Mouse (Mus musculus) brain, embryonic 14.5 days (tissue): ENCODE results near the gene Cryba4.

Experiments
- CTCF ChIP-seq: fragments of 200-500 bp; IDR thresholded peaks from 2 replicates; pipeline ENCODE4 v1.5.1; 2012; ENCODE audit warnings: inconsistent platforms, mild to moderate bottlenecking, moderate library complexity, borderline replicate concordance; ENCODE audit not compliant: insufficient read depth, insufficient read length; ENCODE audit errors: extremely low read depth
- POLR2A ChIP-seq: fragments of 200-500 bp; IDR thresholded peaks from 2 replicates; pipeline ENCODE4 v1.6.1; 2012; ENCODE audit warnings: mild to moderate bottlenecking, inconsistent platforms, borderline replicate concordance; ENCODE audit not compliant: poor library complexity, insufficient read depth, insufficient read length, severe bottlenecking; ENCODE audit errors: extremely low read depth

DNA sequence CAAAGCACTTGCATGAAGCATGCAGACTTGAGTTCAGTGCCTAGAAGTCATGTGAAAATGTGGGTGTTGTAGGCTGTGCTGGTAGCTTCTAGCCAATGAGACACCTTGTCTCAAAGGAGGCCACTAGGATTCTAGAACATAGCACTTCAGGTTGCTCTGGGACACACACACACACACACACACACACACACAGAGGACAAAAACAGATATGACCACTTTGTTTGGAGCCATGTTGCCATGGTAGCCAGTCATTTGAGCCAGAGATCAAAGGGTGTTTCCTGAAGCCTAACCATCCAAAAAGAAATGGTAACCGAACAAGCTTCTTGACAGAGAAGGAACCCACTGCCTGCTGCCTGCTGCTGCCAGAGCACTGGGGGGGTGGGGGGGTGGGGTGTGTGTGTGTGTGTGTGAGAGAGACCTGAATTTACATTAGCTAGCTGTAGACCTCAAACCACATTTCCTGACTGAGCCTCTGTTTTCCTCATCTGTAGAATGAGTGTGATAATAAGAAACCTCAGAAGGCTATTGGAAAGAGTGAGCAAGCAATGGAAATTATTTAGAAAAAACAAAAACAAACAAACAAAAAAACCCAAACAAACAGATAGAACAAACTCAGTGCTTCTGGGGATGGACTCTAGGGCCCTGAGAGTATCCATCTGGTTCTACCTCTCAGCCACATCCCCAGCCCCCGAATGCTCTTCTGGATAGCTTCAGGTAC lies 21.6 kb upstream of the Cryba4 start:
- TF ChIP-seq CTCF (no peak), POLR2A (no peak)
